Mouse (Mus musculus) forebrain, embryonic 15.5 days (tissue): Measurements from ENCODE around the gene Atp6v1g1. TPM values are rescaled to one million over a fixed set of nuclear protein-coding genes. Genes with fewer than 3 reads are reported as not detected.
A peak's percentile ranks its signal among the peaks of the same experiment; 100 is the strongest.

Experiments used
- ATAC-seq: fragments of 200-750 bp; cut with Nextera tagmentation; replicated peaks from 2 replicates; pipeline ENCODE4 v1.8.0; 2017; ENCODE audit warnings: mild to moderate bottlenecking, moderate TSS enrichment, moderate library complexity
- H3K27ac ChIP-seq: fragments of 300-500 bp; sonication (generic); replicated peaks from 2 replicates; pipeline ENCODE4 v1.5.1; 2015; ENCODE audit warnings: mild to moderate bottlenecking, inconsistent platforms
- H3K27me3 ChIP-seq: fragments of 300-500 bp; sonication (generic); 2 replicates; pipeline ENCODE4 v1.6.1; 2015; ENCODE audit warnings: inconsistent platforms
- H3K36me3 ChIP-seq: fragments of 300-500 bp; sonication (generic); 2 replicates; pipeline ENCODE4 v1.6.1; 2015; ENCODE audit warnings: mild to moderate bottlenecking, inconsistent platforms
- H3K4me1 ChIP-seq: fragments of 300-500 bp; sonication (generic); 2 replicates; pipeline ENCODE4 v1.6.1; 2015; ENCODE audit warnings: inconsistent platforms
- H3K4me2 ChIP-seq: fragments of 300-500 bp; sonication (generic); replicated peaks from 2 replicates; pipeline ENCODE4 v1.6.1; 2015; ENCODE audit warnings: mild to moderate bottlenecking, inconsistent platforms
- H3K4me3 ChIP-seq: fragments of 300-500 bp; sonication (generic); 2 replicates; pipeline ENCODE4 v1.5.1; 2015; ENCODE audit warnings: mild to moderate bottlenecking, inconsistent platforms
- H3K9ac ChIP-seq: fragments of 300-500 bp; sonication (generic); replicated peaks from 2 replicates; pipeline ENCODE4 v1.6.1; 2015; ENCODE audit warnings: mild to moderate bottlenecking, inconsistent platforms
- H3K9me3 ChIP-seq: fragments of 300-500 bp; sonication (generic); 2 replicates; pipeline ENCODE4 v1.6.1; 2016; ENCODE audit warnings: inconsistent platforms
- WGBS: fragments of 180-500 bp; shearing (Covaris S2); methylation state at CpG from one replicate; pipeline ENCODE4 v1.1.7; 2015; ENCODE audit warnings: mixed read lengths; 5-methylcytosine and 5-hydroxymethylcytosine counted together
- polyA plus RNA-seq: library from polyadenylated mRNA; unstranded; fragments of >200 nt; fragmentation: Nextera tagmentation; extraction: Ambion mirVana; gene quantifications from 2 replicates; pipeline ENCODE4 v1.2.1, GENCODE M21; 2015

Atp6v1g1 gene
- polyA plus RNA-seq, 1 experiment from 2014 or later = 452 TPM

DNA sequence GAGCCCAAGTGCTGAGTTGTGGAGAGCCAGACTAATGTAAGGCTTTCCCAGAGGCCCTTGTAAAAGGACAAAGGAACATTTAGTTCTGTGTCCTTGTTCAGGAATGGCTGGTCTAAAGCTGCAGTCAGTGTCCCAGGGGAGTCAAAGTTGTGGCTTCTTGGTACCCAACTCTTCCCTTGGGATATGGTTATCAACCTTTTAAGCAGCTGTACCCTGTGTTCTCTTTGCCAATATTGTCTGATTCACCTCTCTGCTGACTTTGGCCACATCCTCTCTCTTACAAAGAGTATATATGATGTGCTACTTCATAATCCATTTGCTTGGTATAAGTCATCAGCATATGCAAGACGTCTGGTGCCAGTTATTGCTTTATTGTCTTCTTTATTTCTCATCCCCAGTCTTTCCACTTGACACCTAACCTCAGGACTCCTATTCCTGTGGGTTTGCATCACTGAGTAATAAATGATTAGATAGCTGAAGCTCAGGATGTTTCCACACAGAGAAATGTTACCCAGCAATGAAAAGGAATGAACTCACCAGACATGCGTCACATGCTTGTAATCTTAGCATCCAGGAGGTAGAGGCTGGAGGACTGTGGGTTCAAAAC is 22.7 kb upstream of the Atp6v1g1 start:
- Histone ChIP-seq H3K9ac (no peak overlapping the region), H3K27ac (no peak overlapping the region), H3K4me3 (no peak overlapping the region), H3K4me1 (no peaks in the 10 kb centered on the region), H3K4me2 (no peak overlapping the region), H3K27me3 (no peaks in the 10 kb centered on the region), H3K36me3 (no peaks in the 10 kb centered on the region), H3K9me3 (no peaks in the 10 kb centered on the region)
- no peak for ATAC-seq
- WGBS = 81% methylated on average over 2 of the region's 2 CpGs

DNA sequence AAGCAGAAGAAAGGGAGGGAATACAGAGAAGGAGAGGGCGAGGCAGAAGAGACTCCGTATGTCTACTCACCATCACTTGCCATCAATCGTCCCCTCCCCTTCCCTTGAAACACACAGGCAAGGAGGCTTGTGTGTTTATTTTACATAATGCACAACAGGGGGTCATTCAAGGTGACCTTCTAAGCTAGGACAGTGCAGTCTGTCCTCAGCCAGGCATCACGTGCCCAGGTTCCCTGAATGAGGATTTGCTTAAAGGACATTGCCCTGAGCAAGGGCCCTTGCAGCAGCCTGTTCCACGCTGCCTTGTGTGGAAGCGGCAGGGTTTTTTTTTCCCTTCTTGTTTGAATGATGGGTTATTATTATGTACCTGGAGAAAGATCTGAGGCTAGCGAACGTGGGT is 19.1 kb upstream of the Atp6v1g1 start:
- H3K4me1 ChIP-seq = peaks cover 13% of the 10 kb centered on the region
- H3K27me3 ChIP-seq = no peaks in the 10 kb centered on the region
- no peaks in the 10 kb centered on the region for H3K36me3 ChIP-seq
- WGBS = 74% methylated on average over 8 of the region's 8 CpGs
- no peak overlapping the region for H3K9ac ChIP-seq
- no peak overlapping the region for H3K4me3 ChIP-seq
- no peak overlapping the region for H3K4me2 ChIP-seq
- H3K27ac ChIP-seq = no peak overlapping the region
- no peak for ATAC-seq
- H3K9me3 ChIP-seq = no peaks in the 10 kb centered on the region

DNA sequence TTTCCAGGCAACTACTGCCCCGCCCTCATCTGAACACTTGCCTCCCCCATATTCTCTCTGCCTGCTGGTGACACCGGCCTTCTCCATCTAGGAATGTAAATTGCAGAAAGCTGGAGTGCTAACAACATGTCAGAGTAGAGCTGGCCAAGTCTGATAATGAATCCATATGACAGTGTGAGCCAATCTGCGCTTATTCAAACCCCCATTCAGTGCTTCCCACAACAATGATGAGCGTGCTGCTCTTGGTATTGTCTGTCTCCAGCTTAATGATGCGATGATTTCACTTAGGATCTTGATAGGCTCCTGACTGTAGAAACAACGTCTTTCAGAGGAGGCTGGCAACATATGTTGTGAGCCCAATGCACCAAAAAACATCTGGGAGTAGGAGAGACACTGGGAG is 15.6 kb upstream of the Atp6v1g1 start:
- no peak overlapping the region for H3K4me2 ChIP-seq
- peak overlapping the region; percentile 86 for H3K27ac ChIP-seq
- no peaks in the 10 kb centered on the region for H3K36me3 ChIP-seq
- no peaks in the 10 kb centered on the region for H3K27me3 ChIP-seq
- no peak overlapping the region for H3K4me3 ChIP-seq
- no peaks in the 10 kb centered on the region for H3K9me3 ChIP-seq
- H3K9ac ChIP-seq = no peak overlapping the region
- peaks cover 13% of the 10 kb centered on the region for H3K4me1 ChIP-seq
- peak; percentile 90 for ATAC-seq
- 43% methylated on average over 6 of the region's 6 CpGs for WGBS

DNA sequence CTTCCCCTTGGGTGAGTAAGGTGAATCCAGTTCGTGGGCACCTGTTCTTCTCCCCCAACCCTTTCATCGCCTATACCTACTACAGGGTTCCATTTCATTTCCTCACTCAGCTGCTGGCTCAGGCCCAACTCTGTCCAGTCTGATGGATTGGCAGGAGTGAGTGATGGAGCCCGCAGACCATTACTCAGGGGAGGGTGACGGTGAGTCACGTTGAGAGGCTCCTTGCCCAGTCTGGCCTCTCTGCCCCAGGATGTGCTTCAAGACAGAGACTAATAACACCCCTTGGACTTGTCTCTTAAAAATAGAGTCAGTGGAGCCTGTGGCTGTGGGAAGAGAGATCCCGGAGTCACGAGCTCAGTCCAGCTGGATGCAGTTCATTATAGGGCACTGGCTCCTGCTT is 14.2 kb upstream of the Atp6v1g1 start:
- Histone ChIP-seq H3K4me3 (no peak overlapping the region), H3K36me3 (no peaks in the 10 kb centered on the region), H3K4me2 (no peak overlapping the region), H3K4me1 (peaks cover 13% of the 10 kb centered on the region), H3K27me3 (no peaks in the 10 kb centered on the region), H3K27ac (no peak overlapping the region), H3K9me3 (no peaks in the 10 kb centered on the region), H3K9ac (no peak overlapping the region)
- ATAC-seq = no peak
- 82% methylated on average over 7 of the region's 7 CpGs for WGBS

DNA sequence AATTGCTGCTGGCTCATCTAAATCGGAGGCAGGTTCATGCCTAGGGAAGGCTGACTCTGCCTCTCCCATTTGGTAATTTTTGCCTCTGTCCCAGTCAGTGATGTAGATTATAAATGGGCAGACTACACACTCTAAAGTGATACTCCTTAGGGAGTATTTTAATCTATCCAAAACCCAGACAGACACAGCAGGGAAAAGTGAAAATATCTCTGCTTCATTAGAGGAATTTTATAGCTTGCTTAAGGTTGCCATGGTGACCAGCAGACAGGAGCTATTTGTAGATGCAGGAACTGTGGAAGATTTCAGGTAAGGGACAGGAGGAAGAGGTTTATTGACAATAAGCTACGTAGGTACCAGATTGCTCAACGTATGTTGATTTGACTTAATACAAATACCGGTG is 7.0 kb upstream of the Atp6v1g1 start:
- Histone ChIP-seq H3K9ac (no peak overlapping the region), H3K4me3 (no peak overlapping the region), H3K4me2 (no peak overlapping the region), H3K4me1 (no peaks in the 10 kb centered on the region), H3K36me3 (no peaks in the 10 kb centered on the region), H3K27me3 (no peaks in the 10 kb centered on the region), H3K9me3 (no peaks in the 10 kb centered on the region), H3K27ac (no peak overlapping the region)
- peak; percentile 44; the same call in 1 of the 2 replicates for ATAC-seq
- 76% methylated on average over 4 of the region's 4 CpGs for WGBS

DNA sequence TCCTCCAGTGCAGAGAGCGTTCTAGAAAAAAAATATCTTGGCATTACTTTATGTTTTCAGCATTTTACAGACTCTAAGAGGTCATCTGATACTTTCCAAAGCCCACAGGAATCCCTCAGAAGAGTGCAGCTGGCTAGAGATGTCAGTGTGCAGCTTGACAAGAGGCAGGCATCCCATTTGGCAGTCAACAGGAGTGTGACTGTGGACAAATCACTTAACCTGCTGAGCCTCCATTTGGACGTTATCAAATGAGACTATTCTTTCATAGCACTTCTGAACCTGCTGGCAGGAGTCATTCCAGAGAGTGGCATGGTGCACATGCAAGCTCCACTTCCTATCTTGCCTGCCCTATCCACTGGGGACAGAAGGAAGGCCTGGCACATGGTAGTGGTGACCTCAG is 2.4 kb upstream of the Atp6v1g1 start:
- WGBS = 86% methylated on average over 2 of the region's 2 CpGs
- Histone ChIP-seq H3K27me3 (no peaks in the 10 kb centered on the region), H3K4me1 (peaks cover 22% of the 10 kb centered on the region), H3K9me3 (no peaks in the 10 kb centered on the region), H3K27ac (no peak overlapping the region), H3K4me2 (no peak overlapping the region), H3K9ac (no peak overlapping the region), H3K36me3 (no peaks in the 10 kb centered on the region), H3K4me3 (no peak overlapping the region)
- no peak for ATAC-seq

DNA sequence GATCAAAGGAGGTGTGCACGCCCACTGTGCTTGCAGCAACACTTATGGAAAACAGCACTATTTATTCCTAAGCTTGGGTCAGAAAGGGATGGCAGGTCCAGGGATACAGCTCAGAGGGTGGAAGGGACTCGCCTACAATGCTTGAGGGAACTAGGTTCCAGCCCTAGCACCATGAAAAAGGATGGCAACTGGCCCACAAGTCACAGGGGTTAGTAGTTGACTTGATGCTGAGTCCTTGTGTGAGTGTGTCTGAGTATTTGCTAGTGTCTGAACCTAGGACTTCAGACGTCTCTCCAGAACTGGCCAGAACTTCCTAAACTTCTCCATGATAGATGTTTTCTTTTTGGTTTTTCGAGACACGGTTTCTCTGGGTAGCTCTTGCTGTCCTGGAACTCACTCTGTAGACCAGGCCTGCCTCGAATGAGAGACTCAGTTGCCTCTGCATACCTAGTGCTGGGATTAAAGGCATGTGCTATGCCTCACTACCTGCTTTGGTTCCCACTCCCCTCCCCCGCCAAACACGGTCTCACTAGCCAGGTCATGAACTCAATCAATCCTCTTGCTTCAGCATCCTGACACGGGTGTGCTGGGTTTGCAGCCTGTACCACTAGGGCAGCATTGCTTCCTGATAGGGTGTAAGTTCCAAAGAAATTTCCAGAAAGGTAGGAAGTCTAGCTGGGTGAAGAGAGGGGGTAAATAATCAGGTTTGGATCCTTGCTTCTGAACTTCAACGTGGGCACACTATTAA is 652 bp upstream of the Atp6v1g1 start:
- Histone ChIP-seq H3K27ac (peak overlapping the region; percentile 75), H3K4me1 (peaks cover 32% of the 10 kb centered on the region), H3K4me3 (peak overlapping the region; percentile 52), H3K27me3 (no peaks in the 10 kb centered on the region), H3K9me3 (no peaks in the 10 kb centered on the region), H3K36me3 (peaks cover 5% of the 10 kb centered on the region), H3K9ac (peak overlapping the region; percentile 77), H3K4me2 (peak overlapping the region; percentile 53)
- ATAC-seq = peak; percentile 65; the same call in 1 of the 2 replicates
- WGBS = 65% methylated on average over 10 of the region's 10 CpGs

DNA sequence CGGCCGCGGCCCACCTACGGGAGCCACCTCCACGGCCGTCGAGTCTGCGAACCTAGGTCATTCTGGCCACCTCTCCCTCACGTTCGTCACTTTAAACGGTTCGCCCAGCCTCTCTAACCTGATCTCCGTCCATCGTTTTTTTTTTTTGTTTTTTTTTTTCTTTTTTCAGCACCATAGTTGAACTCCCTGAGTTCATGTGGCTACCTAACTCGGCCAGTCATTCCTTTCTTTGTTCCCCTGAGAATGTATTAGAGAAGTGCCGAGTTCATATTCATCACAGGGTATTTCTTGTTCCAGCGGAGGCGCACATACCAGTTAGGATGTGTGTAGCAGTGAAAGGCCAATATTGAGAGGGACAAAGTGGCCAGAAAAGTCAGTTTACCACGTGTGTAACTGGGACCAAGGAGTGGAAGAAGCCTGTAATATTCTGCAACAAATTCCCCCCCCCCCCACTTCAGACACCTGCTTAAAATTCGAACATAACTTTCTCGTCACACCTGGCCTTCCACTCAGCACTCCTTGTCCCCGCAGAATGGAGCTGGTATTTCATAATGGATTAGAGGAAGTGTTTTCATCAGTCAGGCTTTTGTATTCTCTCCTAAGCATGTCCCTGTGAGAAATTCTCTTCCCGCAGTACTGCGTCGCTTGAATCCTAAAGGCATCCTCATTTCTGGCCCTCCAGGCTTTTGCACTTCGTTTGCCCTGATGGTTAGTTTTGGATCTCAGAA is 823 bp downstream of the Atp6v1g1 start:
- no peak for ATAC-seq
- Histone ChIP-seq H3K9me3 (no peaks in the 10 kb centered on the region), H3K4me2 (peak overlapping the region; percentile 53), H3K9ac (peak overlapping the region; percentile 77), H3K27ac (peak overlapping the region; percentile 75), H3K36me3 (peaks cover 13% of the 10 kb centered on the region), H3K4me3 (peak overlapping the region; percentile 52), H3K27me3 (no peaks in the 10 kb centered on the region), H3K4me1 (peaks cover 32% of the 10 kb centered on the region)
- 10% methylated on average over 26 of the region's 26 CpGs for WGBS

DNA sequence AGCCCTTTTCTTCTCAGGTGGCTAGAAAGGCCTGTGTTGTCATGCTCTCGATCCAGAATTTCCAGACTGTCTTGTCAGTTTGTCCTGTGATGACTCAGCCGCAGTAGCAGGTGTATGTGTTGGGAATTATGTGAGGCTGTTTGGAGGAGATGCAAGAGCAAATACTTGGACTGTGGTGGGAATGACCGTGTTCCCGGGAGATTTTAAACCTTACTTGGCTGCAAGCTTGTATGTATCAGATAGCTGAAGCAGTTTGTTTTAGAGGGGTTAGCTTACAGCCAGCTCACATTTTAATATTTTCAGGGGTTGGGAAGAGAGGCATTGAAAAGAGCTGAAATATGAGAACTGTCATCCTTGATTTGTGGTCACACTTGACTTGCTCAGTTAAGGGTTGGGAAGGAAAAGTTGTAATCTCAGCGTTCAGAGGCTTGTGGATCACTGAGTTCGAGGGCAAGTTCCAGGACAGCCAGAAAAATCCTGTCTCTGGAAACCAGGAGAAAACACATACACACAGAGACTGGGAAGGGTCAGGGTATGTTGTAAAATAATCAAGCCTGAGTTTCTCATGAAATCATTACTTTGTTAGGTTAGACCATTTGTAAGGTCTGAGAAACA is 2.0 kb downstream of the Atp6v1g1 start:
- Histone ChIP-seq H3K9me3 (no peaks in the 10 kb centered on the region), H3K4me1 (peaks cover 32% of the 10 kb centered on the region), H3K4me3 (peak overlapping the region; percentile 52; the same call in 1 of the 2 replicates), H3K27me3 (no peaks in the 10 kb centered on the region), H3K27ac (no peak overlapping the region), H3K9ac (0 out of 2 replicates have a peak overlapping the region, but pooled peaks have one; percentile 77), H3K4me2 (peak overlapping the region; percentile 53; the same call in 1 of the 2 replicates), H3K36me3 (peaks cover 24% of the 10 kb centered on the region)
- ATAC-seq = no peak
- 90% methylated on average over 6 of the region's 6 CpGs for whole genome bisulfite sequencing

DNA sequence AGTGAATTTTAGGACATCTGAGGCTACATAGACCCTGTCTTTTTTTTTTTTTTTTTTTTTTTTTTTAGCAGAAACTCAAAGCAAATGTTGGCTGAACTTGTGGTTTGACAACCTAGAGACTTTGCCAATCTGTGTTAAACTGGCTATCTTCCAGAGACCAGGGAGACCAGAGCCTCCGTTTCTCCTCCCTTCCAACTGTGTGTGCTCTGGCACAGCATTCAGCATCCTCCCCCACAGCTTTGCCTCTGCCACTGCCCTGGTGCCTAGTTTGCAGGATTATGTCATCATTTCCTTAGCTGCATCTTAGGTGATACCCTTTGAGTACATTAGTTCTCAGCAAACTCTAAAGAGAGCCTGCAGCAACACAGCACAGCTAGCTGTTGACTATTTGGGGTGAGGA is 3.2 kb downstream of the Atp6v1g1 start:
- 32% methylated on average over 1 of the region's 1 CpGs for WGBS
- peaks cover 36% of the 10 kb centered on the region for H3K36me3 ChIP-seq
- no peak overlapping the region for H3K4me3 ChIP-seq
- ATAC-seq = no peak
- H3K27me3 ChIP-seq = no peaks in the 10 kb centered on the region
- no peak overlapping the region for H3K27ac ChIP-seq
- H3K4me2 ChIP-seq = no peak overlapping the region
- peaks cover 32% of the 10 kb centered on the region for H3K4me1 ChIP-seq
- H3K9me3 ChIP-seq = no peaks in the 10 kb centered on the region
- H3K9ac ChIP-seq = no peak overlapping the region

DNA sequence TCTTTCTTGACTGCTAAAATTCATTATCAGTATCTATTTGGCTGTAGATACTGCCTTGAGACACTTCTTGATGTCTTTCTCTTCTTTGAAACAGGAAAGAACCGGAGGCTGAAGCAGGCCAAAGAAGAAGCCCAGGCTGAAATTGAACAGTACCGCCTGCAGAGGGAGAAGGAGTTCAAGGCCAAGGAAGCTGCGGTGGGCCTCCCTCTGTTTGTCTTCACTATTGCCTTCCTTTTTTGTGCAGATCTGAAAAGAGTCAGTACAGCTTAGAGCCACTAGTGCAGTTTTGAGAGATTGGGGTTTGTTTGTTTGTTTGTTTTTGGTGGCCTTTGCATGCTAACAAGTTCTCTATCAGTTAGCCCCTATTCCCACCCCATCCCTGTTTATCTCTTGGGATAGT is 3.9 kb downstream of the Atp6v1g1 start:
- no peak overlapping the region for H3K9ac ChIP-seq
- 85% methylated on average over 3 of the region's 3 CpGs for WGBS
- H3K4me1 ChIP-seq = peaks cover 32% of the 10 kb centered on the region
- H3K27ac ChIP-seq = no peak overlapping the region
- H3K27me3 ChIP-seq = no peaks in the 10 kb centered on the region
- no peak for ATAC-seq
- peaks cover 40% of the 10 kb centered on the region for H3K36me3 ChIP-seq
- no peak overlapping the region for H3K4me2 ChIP-seq
- H3K9me3 ChIP-seq = no peaks in the 10 kb centered on the region
- no peak overlapping the region for H3K4me3 ChIP-seq

DNA sequence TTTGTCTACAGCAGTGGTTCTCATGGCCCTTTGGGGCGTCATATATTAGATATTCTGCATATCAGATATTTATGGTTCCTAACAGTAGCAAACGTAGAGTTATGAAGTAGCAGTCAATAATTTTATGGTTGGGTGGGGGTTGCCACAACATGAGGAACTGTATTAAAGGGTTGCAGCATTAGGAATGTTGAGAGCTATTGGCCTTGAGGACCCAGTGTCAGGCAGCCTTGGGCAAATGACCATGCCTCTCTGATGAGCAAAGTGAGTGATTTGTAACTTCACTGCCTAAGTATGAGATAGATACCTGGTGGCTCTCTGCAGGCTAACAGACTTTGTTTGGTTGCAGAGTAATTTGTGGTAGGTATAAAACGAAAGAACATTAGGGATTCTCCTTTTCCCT is 6.3 kb downstream of the Atp6v1g1 start:
- H3K4me3 ChIP-seq = no peak overlapping the region
- peaks cover 43% of the 10 kb centered on the region for H3K36me3 ChIP-seq

More for the DNA sequence above, 6.3 kb downstream of the Atp6v1g1 start:
- Histone ChIP-seq H3K27ac (no peak overlapping the region), H3K9ac (no peak overlapping the region), H3K4me1 (peaks cover 22% of the 10 kb centered on the region), H3K9me3 (no peaks in the 10 kb centered on the region), H3K27me3 (no peaks in the 10 kb centered on the region), H3K4me2 (no peak overlapping the region)
- ATAC-seq = no peak
- WGBS = 94% methylated on average over 3 of the region's 3 CpGs
